Mouse (Mus musculus) adrenal gland, postnatal 0 days (tissue): ENCODE results near the gene Dcpp2. TPM values are rescaled to one million over a fixed set of nuclear protein-coding genes. Genes with fewer than 3 reads are reported as not detected.

Experiments
- polyA plus RNA-seq: library from polyadenylated mRNA; unstranded; fragments of >200 nt; fragmentation: Nextera tagmentation; extraction: Ambion mirVana; gene quantifications from 2 replicates; pipeline ENCODE4 v1.2.1, GENCODE M21; 2015

Gene Dcpp2
- not detected in 2 replicates for polyA plus RNA-seq

GRCm38 (mm10) chr17:23880576-23880975 is at the start of gene Dcpp2, which contains the start of gene Dcpp1:
Dcpp2 (plus strand) TSS chr17:23880880.
Dcpp1 (plus strand) TSS chr17:23880876.

GRCm38 (mm10) chr17:23836006-23836575 is 44.6 kb upstream of the Dcpp2 start, which contains the start of gene Prss33:
Prss33 (minus strand) TSS chr17:23836056.

GRCm38 (mm10) chr17:23843812-23844273 is 36.8 kb upstream of the Dcpp2 start, which contains the start of the genes Prss32 and Prss41:
Prss32 (plus strand) TSS chr17:23843855.
Prss41 (minus strand) TSS chr17:23844172.

GRCm38 (mm10) chr17:23867756-23868155 is 12.9 kb upstream of the Dcpp2 start, which contains the start of gene Prss21:
Prss21 (plus strand) TSS chr17:23868056.

GRCm38 (mm10) chr17:23917158-23917557 is 36.5 kb downstream of the Dcpp2 start, which contains the start of gene Dcpp3:
Dcpp3 (plus strand) TSS chr17:23917458.

GRCm38 (mm10) chr17:23941372-23941771 is 60.7 kb downstream of the Dcpp2 start, which contains the start of gene Sbp:
Sbp (plus strand) TSS chr17:23941672.

Other genes with a start within 250 kb of the Dcpp2 start
- 0.25 and 0.30 TPM in 2 replicates for gene Mmp25, start 235.6 kb upstream of the Dcpp2 start, polyA plus RNA-seq
- gene Bicdl2, start 220.4 kb upstream of the Dcpp2 start, polyA plus RNA-seq = 0.30 TPM in 1 of 2 replicates, not detected in the other
- gene Hcfc1r1, start 207.3 kb upstream of the Dcpp2 start, polyA plus RNA-seq = 122 and 166 TPM in 2 replicates
- 19.0 and 25.0 TPM in 2 replicates for gene Thoc6, start 207.0 kb upstream of the Dcpp2 start, polyA plus RNA-seq
- gene Tnfrsf12a, start 203.4 kb upstream of the Dcpp2 start, polyA plus RNA-seq = 61.5 and 84.3 TPM in 2 replicates
- 0.36 and 3.4 TPM in 2 replicates for gene Cldn6, start 201.6 kb upstream of the Dcpp2 start, polyA plus RNA-seq
- 1.0 and 3.0 TPM in 2 replicates for gene Cldn9, start 196.9 kb upstream of the Dcpp2 start, polyA plus RNA-seq
- gene 1520401A03Rik, start 158.1 kb upstream of the Dcpp2 start, polyA plus RNA-seq = 1.2 and 3.5 TPM in 2 replicates
- gene Pkmyt1, start 154.5 kb upstream of the Dcpp2 start, polyA plus RNA-seq = 12.8 and 16.6 TPM in 2 replicates
- gene Paqr4, start 140.0 kb upstream of the Dcpp2 start, polyA plus RNA-seq = 17.0 and 21.6 TPM in 2 replicates
- 0.19 and 0.54 TPM in 2 replicates for gene Kremen2, start 135.0 kb upstream of the Dcpp2 start, polyA plus RNA-seq
- 51.5 and 54.6 TPM in 2 replicates for gene Flywch1, start 109.3 kb upstream of the Dcpp2 start, polyA plus RNA-seq
- 28.8 and 51.4 TPM in 2 replicates for gene Flywch2, start 94.8 kb upstream of the Dcpp2 start, polyA plus RNA-seq
- 291 and 447 TPM in 2 replicates for gene Srrm2, start 90.3 kb upstream of the Dcpp2 start, polyA plus RNA-seq
- gene Elob, start 51.7 kb upstream of the Dcpp2 start, polyA plus RNA-seq = 1,156 and 1,274 TPM in 2 replicates
- gene Prss33, start 44.8 kb upstream of the Dcpp2 start, polyA plus RNA-seq = not detected in 2 replicates
- gene Prss32, start 37.0 kb upstream of the Dcpp2 start, polyA plus RNA-seq = not detected in 2 replicates
- 0.52 and 0.57 TPM in 2 replicates for gene Prss41, start 36.7 kb upstream of the Dcpp2 start, polyA plus RNA-seq
- not detected in 2 replicates for gene Prss21, start 12.8 kb upstream of the Dcpp2 start, polyA plus RNA-seq
- gene Dcpp1, start within 50 bp of the Dcpp2 start, polyA plus RNA-seq = not detected in 2 replicates
- gene Dcpp3, start 36.6 kb downstream of the Dcpp2 start, polyA plus RNA-seq = not detected in 2 replicates
- gene Sbp, start 60.8 kb downstream of the Dcpp2 start, polyA plus RNA-seq = not detected in 2 replicates
- gene Sbpl, start 74.4 kb downstream of the Dcpp2 start, polyA plus RNA-seq = not detected in 2 replicates
- gene Prss30, start 99.7 kb downstream of the Dcpp2 start, polyA plus RNA-seq = 0.14 TPM in 1 of 2 replicates, not detected in the other
- gene Prss22, start 117.2 kb downstream of the Dcpp2 start, polyA plus RNA-seq = not detected in 2 replicates
- 0.18 and 0.22 TPM in 2 replicates for gene Prss27, start 157.3 kb downstream of the Dcpp2 start, polyA plus RNA-seq
- gene Kctd5, start 192.6 kb downstream of the Dcpp2 start, polyA plus RNA-seq = 32.3 and 32.9 TPM in 2 replicates